Mouse (Mus musculus) myocyte (in vitro differentiated cells): ENCODE data around the gene Polr2b. TPM values are rescaled to one million over a fixed set of nuclear protein-coding genes. Genes with fewer than 3 reads are reported as not detected.

Experiments
- H3K27me3 ChIP-seq: one replicate; pipeline ENCODE4 v1.6.1; 2011; ENCODE audit not compliant: control insufficient read depth, insufficient read depth, insufficient read length
- H3K36me3 ChIP-seq: one replicate; pipeline ENCODE4 v1.6.1; 2011; ENCODE audit not compliant: control insufficient read depth, insufficient read depth
- H3K4me2 ChIP-seq: one replicate; pipeline ENCODE4 v1.6.1; 2011; ENCODE audit warnings: low read depth, control low read depth
- H3K4me3 ChIP-seq: one replicate; pipeline ENCODE4 v1.5.1; 2011; ENCODE audit warnings: mild to moderate bottlenecking, control low read depth, moderate library complexity
- H3K79me2 ChIP-seq: one replicate; pipeline ENCODE4 v1.6.1; 2011; ENCODE audit not compliant: control insufficient read depth, insufficient read depth
- H3ac ChIP-seq: one replicate; pipeline ENCODE4 v1.6.1; 2011; ENCODE audit not compliant: control insufficient read depth, insufficient read length
- CEBPB ChIP-seq: IDR thresholded peaks from 2 replicates; pipeline ENCODE4 v1.6.1; 2011; ENCODE audit warnings: mild to moderate bottlenecking, moderate library complexity; ENCODE audit not compliant: poor library complexity, insufficient read depth, severe bottlenecking
- E2F4 ChIP-seq: IDR thresholded peaks from one replicate; pipeline ENCODE4 v1.6.1; 2011; ENCODE audit warnings: mild to moderate bottlenecking, control low read depth, moderate library complexity; ENCODE audit not compliant: insufficient read depth
- MAX ChIP-seq: IDR thresholded peaks from one replicate; pipeline ENCODE4 v1.6.1; 2011; ENCODE audit warnings: low read depth, mild to moderate bottlenecking, control low read depth
- MYOD1 ChIP-seq, 3 experiments: IDR thresholded peaks; one replicate each; pipeline ENCODE4 v1.6.1; 2011; ENCODE audit warnings: control low read depth in 2 of 3, low read depth in 2 of 3, mild to moderate bottlenecking in 2 of 3, moderate library complexity in 1 of 3; ENCODE audit not compliant: insufficient read length in 2 of 3, control insufficient read depth in 1 of 3
- MYOG ChIP-seq, 3 experiments: IDR thresholded peaks; one replicate each; pipeline ENCODE4 v1.6.1; 2011; ENCODE audit warnings: control low read depth in 2 of 3, low read depth in 2 of 3, mild to moderate bottlenecking in 2 of 3; ENCODE audit not compliant: insufficient read length in 2 of 3, control insufficient read depth in 1 of 3, insufficient read depth in 1 of 3
- POLR2A ChIP-seq: IDR thresholded peaks from one replicate; pipeline ENCODE4 v1.6.1; 2011; ENCODE audit warnings: low read depth, mild to moderate bottlenecking, control low read depth, moderate library complexity; ENCODE audit not compliant: insufficient read length
- POLR2AphosphoS2 ChIP-seq: IDR thresholded peaks from one replicate; pipeline ENCODE4 v1.6.1; 2011; ENCODE audit warnings: low read depth, control low read depth; ENCODE audit not compliant: insufficient read length
- REST ChIP-seq: IDR thresholded peaks from one replicate; pipeline ENCODE4 v1.6.1; 2011; ENCODE audit warnings: mild to moderate bottlenecking, control low read depth, moderate library complexity; ENCODE audit not compliant: insufficient read depth, insufficient read length
- SRF ChIP-seq: IDR thresholded peaks from one replicate; pipeline ENCODE4 v1.6.1; 2011; ENCODE audit warnings: low read depth; ENCODE audit not compliant: control insufficient read depth, insufficient read length
- TCF12 ChIP-seq: IDR thresholded peaks from one replicate; pipeline ENCODE4 v1.6.1; 2011; ENCODE audit warnings: mild to moderate bottlenecking, control low read depth; ENCODE audit not compliant: poor library complexity, insufficient read depth, severe bottlenecking
- TCF3 ChIP-seq: IDR thresholded peaks from one replicate; pipeline ENCODE4 v1.6.1; 2011; ENCODE audit warnings: low read depth, control low read depth; ENCODE audit not compliant: insufficient read length
- USF1 ChIP-seq: IDR thresholded peaks from one replicate; pipeline ENCODE4 v1.6.1; 2011; ENCODE audit warnings: low read depth, mild to moderate bottlenecking, control low read depth, moderate library complexity
- polyA plus RNA-seq: library from polyadenylated mRNA; unstranded; fragments of >200 nt; fragmentation: generic; extraction: Trizol; gene quantifications from one replicate; pipeline ENCODE4 v1.2.1, GENCODE M21; 2012; ENCODE audit warnings: missing spikeins

Polr2b gene
- polyA plus RNA-seq, 1 experiment = 19.5 TPM

DNA sequence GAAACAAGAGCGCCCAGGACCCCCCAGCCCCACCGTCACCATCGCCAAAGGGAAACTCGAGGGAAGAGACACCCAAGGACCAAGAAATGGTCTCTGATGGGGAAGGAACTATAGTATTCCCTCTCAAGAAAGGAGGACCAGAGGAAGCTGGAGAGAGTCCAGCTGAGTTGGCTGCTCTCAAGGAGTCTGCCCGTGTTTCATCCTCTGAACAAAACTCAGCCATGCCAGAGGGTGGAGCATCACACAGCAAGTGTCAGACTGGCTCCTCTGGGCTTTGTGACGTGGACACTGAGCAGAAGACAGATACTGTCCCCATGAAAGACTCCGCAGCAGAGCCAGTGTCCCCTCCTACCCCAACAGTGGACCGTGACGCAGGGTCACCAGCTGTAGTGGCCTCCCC, 27.7 kb upstream of the Polr2b start:
- no peak overlapping the region for H3K4me2 ChIP-seq
- peaks cover 7% of the 10 kb centered on the region for H3K79me2 ChIP-seq
- H3ac ChIP-seq = no peak overlapping the region
- H3K4me3 ChIP-seq = no peak overlapping the region
- no peaks in the 10 kb centered on the region for H3K27me3 ChIP-seq
- H3K36me3 ChIP-seq = peaks cover 15% of the 10 kb centered on the region
- no peak for TF ChIP-seq MAX
- no peak for TF ChIP-seq MYOD1 (IDR thresholded peaks at IDR 0.05; ENCODE audit: control insufficient read depth in 1 of 3, insufficient read length in 2 of 3, low read depth in 2 of 3)
- no peak for TF ChIP-seq SRF
- no peak for TF ChIP-seq REST
- TF ChIP-seq MYOG (IDR thresholded peaks at IDR 0.05; ENCODE audit: control insufficient read depth in 1 of 3, insufficient read depth in 1 of 3, insufficient read length in 2 of 3, low read depth in 2 of 3) = no peak
- no peak for TF ChIP-seq TCF12
- TF ChIP-seq TCF3 = no peak
- TF ChIP-seq E2F4 = no peak

DNA sequence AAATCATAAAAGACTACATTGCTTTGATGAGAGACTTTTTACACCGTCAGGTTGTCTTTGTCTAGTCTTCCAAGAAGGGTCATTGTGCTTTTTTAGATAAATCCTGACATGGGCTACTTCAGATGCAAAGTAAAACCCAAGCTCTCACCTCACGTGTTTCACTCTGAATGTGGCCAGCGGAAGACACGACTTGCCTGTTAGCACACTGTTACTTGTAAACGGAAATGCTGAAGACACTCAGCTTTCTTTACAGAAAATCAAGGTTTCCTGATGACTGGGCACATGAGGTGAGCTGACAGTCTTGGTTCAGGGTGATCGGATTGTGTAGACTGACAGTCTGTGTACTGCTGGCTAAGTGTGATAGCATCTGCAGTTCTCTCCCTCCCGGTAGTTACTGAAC, 24.3 kb upstream of the Polr2b start:
- H3K36me3 ChIP-seq = peaks cover 15% of the 10 kb centered on the region
- H3K79me2 ChIP-seq = no peaks in the 10 kb centered on the region
- no peaks in the 10 kb centered on the region for H3K27me3 ChIP-seq
- TF ChIP-seq TCF3 = no peak
- no peak for TF ChIP-seq TCF12
- TF ChIP-seq USF1 = no peak
- no peak for TF ChIP-seq MYOD1 (IDR thresholded peaks at IDR 0.05; ENCODE audit: control insufficient read depth in 1 of 3, insufficient read length in 2 of 3, low read depth in 2 of 3)
- no peak for TF ChIP-seq REST
- TF ChIP-seq CEBPB = no peak
- no peak for TF ChIP-seq MAX
- TF ChIP-seq E2F4 = no peak
- no peak for TF ChIP-seq SRF
- no peak for TF ChIP-seq POLR2AphosphoS2
- no peak for TF ChIP-seq POLR2A
- TF ChIP-seq MYOG (IDR thresholded peaks at IDR 0.05; ENCODE audit: control insufficient read depth in 1 of 3, insufficient read depth in 1 of 3, insufficient read length in 2 of 3, low read depth in 2 of 3) = no peak
- H3K4me2 ChIP-seq = no peak overlapping the region
- H3K4me3 ChIP-seq = no peak overlapping the region
- no peak overlapping the region for H3ac ChIP-seq

DNA sequence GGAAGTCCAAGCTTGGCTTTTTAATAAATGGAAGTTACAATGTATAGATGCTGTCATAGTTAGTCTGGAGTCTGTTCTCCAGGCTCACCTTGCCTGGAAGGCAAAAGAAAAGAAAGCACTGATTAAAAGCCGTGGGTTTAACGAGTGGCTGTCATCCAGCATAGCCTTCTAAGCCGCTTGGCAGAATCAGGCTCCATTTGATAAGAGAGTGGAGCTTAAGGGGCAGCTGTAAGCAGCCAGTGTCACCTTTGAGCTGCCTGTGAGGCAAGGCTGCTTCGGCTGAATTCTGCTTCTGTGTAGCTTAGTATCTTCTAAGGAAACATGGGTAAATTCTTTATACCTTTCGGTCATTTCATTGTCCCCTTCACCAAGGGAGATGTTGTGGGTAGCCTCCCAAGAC, 23.0 kb upstream of the Polr2b start:
- no peak for TF ChIP-seq MAX
- no peak overlapping the region for H3ac ChIP-seq
- no peaks in the 10 kb centered on the region for H3K79me2 ChIP-seq
- H3K36me3 ChIP-seq = peaks cover 15% of the 10 kb centered on the region
- no peak overlapping the region for H3K4me2 ChIP-seq
- no peak overlapping the region for H3K4me3 ChIP-seq
- H3K27me3 ChIP-seq = no peaks in the 10 kb centered on the region

DNA sequence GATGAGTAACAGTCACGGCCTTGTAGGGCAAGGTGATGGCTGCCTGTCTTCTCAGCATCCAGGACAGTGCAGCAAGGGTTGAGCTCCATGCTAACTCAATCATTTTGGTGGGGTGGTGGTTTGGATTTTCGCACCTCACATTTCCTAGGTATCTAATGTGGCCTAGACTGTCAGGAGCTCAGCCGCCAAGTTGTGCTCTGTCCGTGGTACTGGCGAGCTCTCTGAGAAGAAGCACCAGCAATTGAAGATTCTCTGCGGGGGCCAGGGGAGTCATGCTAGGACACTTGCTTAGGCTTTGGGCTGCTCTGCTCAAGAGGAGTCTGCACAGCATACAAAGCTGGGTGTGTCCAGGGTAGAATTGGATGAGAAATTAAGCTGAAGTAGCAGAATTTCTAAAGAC, 22.0 kb upstream of the Polr2b start:
- Histone ChIP-seq H3K4me3 (no peak overlapping the region), H3ac (no peak overlapping the region), H3K79me2 (no peaks in the 10 kb centered on the region), H3K27me3 (no peaks in the 10 kb centered on the region), H3K36me3 (peaks cover 21% of the 10 kb centered on the region), H3K4me2 (no peak overlapping the region)
- no peak for TF ChIP-seq POLR2AphosphoS2
- TF ChIP-seq REST = peak; percentile 76

DNA sequence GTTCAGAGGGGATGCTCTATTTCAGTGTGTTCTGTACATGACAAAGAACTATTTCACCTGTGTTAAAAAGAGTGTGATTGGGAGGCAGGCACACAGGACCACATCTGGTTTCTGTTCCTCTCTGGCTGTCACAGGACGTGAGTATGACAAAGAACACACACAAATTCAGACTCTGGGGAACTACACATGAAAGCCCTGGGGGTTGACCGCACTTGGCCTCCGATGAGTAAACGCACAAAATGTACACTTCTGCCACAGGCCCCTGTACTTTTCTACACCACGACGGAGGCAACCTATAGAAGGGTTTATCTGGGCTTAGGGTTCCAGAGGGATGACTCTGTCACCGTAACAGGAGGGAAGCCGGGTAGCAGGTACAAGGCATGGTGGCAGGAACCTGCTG, 20.3 kb upstream of the Polr2b start:
- H3K27me3 ChIP-seq = no peaks in the 10 kb centered on the region
- H3K4me3 ChIP-seq = no peak overlapping the region
- TF ChIP-seq REST = no peak
- TF ChIP-seq CEBPB = no peak
- no peak for TF ChIP-seq POLR2A
- no peaks in the 10 kb centered on the region for H3K79me2 ChIP-seq
- H3ac ChIP-seq = no peak overlapping the region
- peaks cover 22% of the 10 kb centered on the region for H3K36me3 ChIP-seq
- no peak overlapping the region for H3K4me2 ChIP-seq

DNA sequence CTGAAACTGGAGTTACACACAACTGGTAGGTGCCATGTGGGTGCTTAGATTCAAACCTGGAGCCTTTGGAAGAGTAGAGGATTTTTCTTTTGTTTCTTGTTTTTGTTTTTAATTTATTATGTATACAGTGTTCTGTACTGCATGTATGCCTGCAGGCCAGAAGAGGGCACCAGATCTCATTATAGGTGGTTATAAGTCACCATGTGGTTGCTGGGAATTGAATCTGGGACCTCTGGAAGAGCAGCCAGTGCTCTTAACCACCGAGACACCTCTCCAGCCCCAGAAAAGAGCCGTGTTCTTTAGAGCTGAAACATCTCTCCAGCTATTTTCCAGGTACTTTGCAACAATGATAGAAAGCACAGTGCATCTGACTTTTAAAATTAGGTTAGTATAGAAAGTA, 19.3 kb upstream of the Polr2b start:
- Histone ChIP-seq H3K4me2 (no peak overlapping the region), H3K4me3 (no peak overlapping the region), H3ac (no peak overlapping the region), H3K79me2 (no peaks in the 10 kb centered on the region), H3K36me3 (peaks cover 24% of the 10 kb centered on the region), H3K27me3 (no peaks in the 10 kb centered on the region)
- no peak for TF ChIP-seq SRF
- no peak for TF ChIP-seq POLR2AphosphoS2
